Mouse (Mus musculus): Measurements from ENCODE around the gene Mterf1b. TPM values are rescaled to one million over a fixed set of nuclear protein-coding genes. Genes with fewer than 3 reads are reported as not detected.

Gene Mterf1b
- total RNA-seq, 2 experiments from 2014 or later = 5.0 to 5.8 TPM

- DNase-seq (ENCODE audit: extremely low spot score in 1 of 2, low spot score in 1 of 2) = no peak
Measured at GRCm38 (mm10) chr5:4240120-4240519, 48.0 kb downstream of the Mterf1b start.

GRCm38 (mm10) chr5:4245004-4245403 is 52.8 kb downstream of the Mterf1b start:
- DNase-seq (ENCODE audit: extremely low spot score in 1 of 2, low spot score in 1 of 2) = no peak

GRCm38 (mm10) chr5:4246095-4246494 is 53.9 kb downstream of the Mterf1b start:
- DNase-seq (ENCODE audit: extremely low spot score in 1 of 2, low spot score in 1 of 2) = no peak

Other genes with a start within 250 kb of the Mterf1b start
- 10 to 100 TPM; 51.1 to 57.1 TPM for gene Cyp51, start 87.6 kb upstream of the Mterf1b start, total RNA-seq (2021)